Mouse (Mus musculus): ENCODE measurements around the gene Camp.
A peak's percentile ranks its signal among the peaks of the same experiment; 100 is the strongest.

GRCm38 (mm10) chr9:109798051-109798450 is 51.4 kb downstream of the Camp start:
- TF ChIP-seq POLR2A (IDR thresholded peaks at IDR 0.05; ENCODE audit: low read depth, low read length): no peak
- TF ChIP-seq CTCF (IDR thresholded peaks at IDR 0.05; ENCODE audit: extremely low read depth, insufficient read length, insufficient replicate concordance, low read depth, low read length): peak; percentile 48; the same call in 1 of the 2 replicates

Measured in small intestine, adult 2 months (tissue).